Mouse (Mus musculus) forebrain, embryonic 15.5 days (tissue): ENCODE results near the gene Rac3. TPM values are rescaled to one million over a fixed set of nuclear protein-coding genes. Genes with fewer than 3 reads are reported as not detected.

Source experiments
- ATAC-seq: fragments of 200-750 bp; cut with Nextera tagmentation; replicated peaks from 2 replicates; pipeline ENCODE4 v1.8.0; 2017; ENCODE audit warnings: mild to moderate bottlenecking, moderate TSS enrichment, moderate library complexity
- H3K27ac ChIP-seq: fragments of 300-500 bp; sonication (generic); replicated peaks from 2 replicates; pipeline ENCODE4 v1.5.1; 2015; ENCODE audit warnings: mild to moderate bottlenecking, inconsistent platforms
- H3K27me3 ChIP-seq: fragments of 300-500 bp; sonication (generic); 2 replicates; pipeline ENCODE4 v1.6.1; 2015; ENCODE audit warnings: inconsistent platforms
- H3K36me3 ChIP-seq: fragments of 300-500 bp; sonication (generic); 2 replicates; pipeline ENCODE4 v1.6.1; 2015; ENCODE audit warnings: mild to moderate bottlenecking, inconsistent platforms
- H3K4me1 ChIP-seq: fragments of 300-500 bp; sonication (generic); 2 replicates; pipeline ENCODE4 v1.6.1; 2015; ENCODE audit warnings: inconsistent platforms
- H3K4me2 ChIP-seq: fragments of 300-500 bp; sonication (generic); replicated peaks from 2 replicates; pipeline ENCODE4 v1.6.1; 2015; ENCODE audit warnings: mild to moderate bottlenecking, inconsistent platforms
- H3K4me3 ChIP-seq: fragments of 300-500 bp; sonication (generic); 2 replicates; pipeline ENCODE4 v1.5.1; 2015; ENCODE audit warnings: mild to moderate bottlenecking, inconsistent platforms
- H3K9ac ChIP-seq: fragments of 300-500 bp; sonication (generic); replicated peaks from 2 replicates; pipeline ENCODE4 v1.6.1; 2015; ENCODE audit warnings: mild to moderate bottlenecking, inconsistent platforms
- H3K9me3 ChIP-seq: fragments of 300-500 bp; sonication (generic); 2 replicates; pipeline ENCODE4 v1.6.1; 2016; ENCODE audit warnings: inconsistent platforms
- WGBS: fragments of 180-500 bp; shearing (Covaris S2); methylation state at CpG from one replicate; pipeline ENCODE4 v1.1.7; 2015; ENCODE audit warnings: mixed read lengths; 5-methylcytosine and 5-hydroxymethylcytosine counted together
- polyA plus RNA-seq: library from polyadenylated mRNA; unstranded; fragments of >200 nt; fragmentation: Nextera tagmentation; extraction: Ambion mirVana; gene quantifications from 2 replicates; pipeline ENCODE4 v1.2.1, GENCODE M21; 2015

Gene Rac3
- polyA plus RNA-seq, 1 experiment from 2014 or later = 251 TPM

GRCm38 (mm10) chr11:120689365-120689764 lies 31.9 kb upstream of the Rac3 start:
- H3K4me3 ChIP-seq = no peak overlapping the region
- no peak overlapping the region for H3K27ac ChIP-seq
- peaks cover 34% of the 10 kb centered on the region; the same call in 1 of the 2 replicates for H3K36me3 ChIP-seq
- no peaks in the 10 kb centered on the region for H3K4me1 ChIP-seq
- H3K4me2 ChIP-seq = no peak overlapping the region
- H3K27me3 ChIP-seq = no peaks in the 10 kb centered on the region
- 84% methylated on average over 3 of the region's 3 CpGs for WGBS
- H3K9ac ChIP-seq = no peak overlapping the region
- no peak for ATAC-seq
- H3K9me3 ChIP-seq = no peaks in the 10 kb centered on the region

- no peak for ATAC-seq
- H3K4me1 ChIP-seq = peaks cover 6% of the 10 kb centered on the region; the same call in 1 of the 2 replicates
- no peaks in the 10 kb centered on the region for H3K9me3 ChIP-seq
- no peak overlapping the region for H3K9ac ChIP-seq
- no peak overlapping the region for H3K4me2 ChIP-seq
- H3K4me3 ChIP-seq = no peak overlapping the region
- 92% methylated on average over 4 of the region's 4 CpGs for WGBS
- H3K36me3 ChIP-seq = peaks cover 33% of the 10 kb centered on the region; the same call in 1 of the 2 replicates
- H3K27ac ChIP-seq = no peak overlapping the region
- H3K27me3 ChIP-seq = no peaks in the 10 kb centered on the region
Measured at GRCm38 (mm10) chr11:120692471-120693011, 28.7 kb upstream of the Rac3 start.

- ATAC-seq = no peak
- Histone ChIP-seq H3K4me1 (peaks cover 6% of the 10 kb centered on the region; the same call in 1 of the 2 replicates), H3K27ac (no peak overlapping the region), H3K9ac (no peak overlapping the region), H3K27me3 (no peaks in the 10 kb centered on the region), H3K36me3 (peaks cover 27% of the 10 kb centered on the region; the same call in 1 of the 2 replicates), H3K4me2 (no peak overlapping the region), H3K9me3 (no peaks in the 10 kb centered on the region), H3K4me3 (no peak overlapping the region)
- 54% methylated on average over 3 of the region's 3 CpGs for WGBS
Measured at GRCm38 (mm10) chr11:120693461-120693860, 27.8 kb upstream of the Rac3 start.

GRCm38 (mm10) chr11:120695184-120695583 lies 26.1 kb upstream of the Rac3 start:
- Histone ChIP-seq H3K9ac (no peak overlapping the region), H3K4me3 (no peak overlapping the region), H3K36me3 (peaks cover 15% of the 10 kb centered on the region; the same call in 1 of the 2 replicates), H3K27me3 (no peaks in the 10 kb centered on the region), H3K4me2 (no peak overlapping the region), H3K4me1 (peaks cover 6% of the 10 kb centered on the region; the same call in 1 of the 2 replicates), H3K9me3 (no peaks in the 10 kb centered on the region), H3K27ac (peak overlapping the region; percentile 18; the same call in 1 of the 2 replicates)
- WGBS = 24% methylated on average over 4 of the region's 4 CpGs
- ATAC-seq = 0 out of 2 replicates have a peak, but pooled peaks have one; percentile 26

- peaks cover 13% of the 10 kb centered on the region; the same call in 1 of the 2 replicates for H3K36me3 ChIP-seq
Measured at GRCm38 (mm10) chr11:120695641-120696040, 25.6 kb upstream of the Rac3 start.

GRCm38 (mm10) chr11:120696568-120696967 lies 24.7 kb upstream of the Rac3 start:
- no peak overlapping the region for H3K4me3 ChIP-seq
- ATAC-seq = no peak
- H3K27me3 ChIP-seq = no peaks in the 10 kb centered on the region
- WGBS = 92% methylated on average over 6 of the region's 6 CpGs
- no peak overlapping the region for H3K4me2 ChIP-seq
- no peak overlapping the region for H3K9ac ChIP-seq
- peaks cover 13% of the 10 kb centered on the region; the same call in 1 of the 2 replicates for H3K36me3 ChIP-seq
- H3K27ac ChIP-seq = no peak overlapping the region
- peaks cover 6% of the 10 kb centered on the region; the same call in 1 of the 2 replicates for H3K4me1 ChIP-seq
- no peaks in the 10 kb centered on the region for H3K9me3 ChIP-seq

More at GRCm38 (mm10) chr11:120695641-120696040, 25.6 kb upstream of the Rac3 start:
- Histone ChIP-seq H3K27me3 (no peaks in the 10 kb centered on the region), H3K27ac (peak overlapping the region; percentile 18), H3K9ac (no peak overlapping the region), H3K4me1 (peaks cover 6% of the 10 kb centered on the region; the same call in 1 of the 2 replicates), H3K4me2 (no peak overlapping the region), H3K4me3 (no peak overlapping the region), H3K9me3 (no peaks in the 10 kb centered on the region)
- ATAC-seq = no peak
- WGBS = 56% methylated on average over 12 of the region's 12 CpGs

- H3K4me1 ChIP-seq = peaks cover 6% of the 10 kb centered on the region; the same call in 1 of the 2 replicates
- H3K4me3 ChIP-seq = no peak overlapping the region
- 74% methylated on average over 10 of the region's 10 CpGs for WGBS
- no peak overlapping the region for H3K4me2 ChIP-seq
- no peaks in the 10 kb centered on the region for H3K9me3 ChIP-seq
- no peak overlapping the region for H3K27ac ChIP-seq
- no peak for ATAC-seq
- H3K9ac ChIP-seq = no peak overlapping the region
- H3K36me3 ChIP-seq = peaks cover 18% of the 10 kb centered on the region
- H3K27me3 ChIP-seq = no peaks in the 10 kb centered on the region
Measured at GRCm38 (mm10) chr11:120697741-120698140, 23.5 kb upstream of the Rac3 start.

GRCm38 (mm10) chr11:120703696-120704454 lies 17.4 kb upstream of the Rac3 start:
- H3K4me1 ChIP-seq = peaks cover 13% of the 10 kb centered on the region; the same call in 1 of the 2 replicates
- H3K9me3 ChIP-seq = no peaks in the 10 kb centered on the region
- no peak overlapping the region for H3K4me2 ChIP-seq
- ATAC-seq = no peak
- H3K27me3 ChIP-seq = no peaks in the 10 kb centered on the region
- no peak overlapping the region for H3K9ac ChIP-seq
- WGBS = 46% methylated on average over 15 of the region's 15 CpGs
- peaks cover 9% of the 10 kb centered on the region for H3K36me3 ChIP-seq
- no peak overlapping the region for H3K4me3 ChIP-seq
- no peak overlapping the region for H3K27ac ChIP-seq

GRCm38 (mm10) chr11:120704486-120705325 lies 16.6 kb upstream of the Rac3 start:
- no peak overlapping the region; the same call in 1 of the 2 replicates for H3K27ac ChIP-seq

GRCm38 (mm10) chr11:120706120-120706519 lies 15.2 kb upstream of the Rac3 start:
- H3K4me2 ChIP-seq = no peak overlapping the region
- peaks cover 15% of the 10 kb centered on the region for H3K36me3 ChIP-seq
- H3K9ac ChIP-seq = no peak overlapping the region
- H3K27me3 ChIP-seq = no peaks in the 10 kb centered on the region
- H3K4me3 ChIP-seq = no peak overlapping the region
- 59% methylated on average over 5 of the region's 5 CpGs for WGBS
- ATAC-seq = no peak
- no peak overlapping the region for H3K27ac ChIP-seq
- H3K9me3 ChIP-seq = no peaks in the 10 kb centered on the region
- H3K4me1 ChIP-seq = peaks cover 13% of the 10 kb centered on the region; the same call in 1 of the 2 replicates

More at GRCm38 (mm10) chr11:120704486-120705325, 16.6 kb upstream of the Rac3 start:
- Histone ChIP-seq H3K9ac (no peak overlapping the region), H3K4me3 (no peak overlapping the region), H3K9me3 (no peaks in the 10 kb centered on the region), H3K27me3 (no peaks in the 10 kb centered on the region), H3K4me1 (peaks cover 13% of the 10 kb centered on the region; the same call in 1 of the 2 replicates), H3K36me3 (peaks cover 9% of the 10 kb centered on the region), H3K4me2 (no peak overlapping the region)
- WGBS = 21% methylated on average over 8 of the region's 8 CpGs
- ATAC-seq = no peak

GRCm38 (mm10) chr11:120707225-120707624 lies 14.0 kb upstream of the Rac3 start:
- H3K4me3 ChIP-seq = no peak overlapping the region
- peaks cover 10% of the 10 kb centered on the region; the same call in 1 of the 2 replicates for H3K36me3 ChIP-seq
- H3K9ac ChIP-seq = no peak overlapping the region
- H3K4me1 ChIP-seq = peaks cover 14% of the 10 kb centered on the region
- H3K9me3 ChIP-seq = no peaks in the 10 kb centered on the region
- ATAC-seq = no peak
- no peaks in the 10 kb centered on the region for H3K27me3 ChIP-seq
- WGBS = 3% methylated on average over 12 of the region's 12 CpGs
- H3K27ac ChIP-seq = no peak overlapping the region
- H3K4me2 ChIP-seq = no peak overlapping the region
